Mouse (Mus musculus) right cerebral cortex, postnatal 14 days (tissue): ENCODE data around the gene Rnpc3.
"Not testable (repeated sequence)": the region's sequence is repeated elsewhere in the genome, so short reads cannot be mapped to it uniquely, and the experiment has no call there.

ENCODE experiments used
- DNase-seq: peaks from one replicate; pipeline ENCODE4 v3.0.0; 2022

Rnpc3 gene

DNA sequence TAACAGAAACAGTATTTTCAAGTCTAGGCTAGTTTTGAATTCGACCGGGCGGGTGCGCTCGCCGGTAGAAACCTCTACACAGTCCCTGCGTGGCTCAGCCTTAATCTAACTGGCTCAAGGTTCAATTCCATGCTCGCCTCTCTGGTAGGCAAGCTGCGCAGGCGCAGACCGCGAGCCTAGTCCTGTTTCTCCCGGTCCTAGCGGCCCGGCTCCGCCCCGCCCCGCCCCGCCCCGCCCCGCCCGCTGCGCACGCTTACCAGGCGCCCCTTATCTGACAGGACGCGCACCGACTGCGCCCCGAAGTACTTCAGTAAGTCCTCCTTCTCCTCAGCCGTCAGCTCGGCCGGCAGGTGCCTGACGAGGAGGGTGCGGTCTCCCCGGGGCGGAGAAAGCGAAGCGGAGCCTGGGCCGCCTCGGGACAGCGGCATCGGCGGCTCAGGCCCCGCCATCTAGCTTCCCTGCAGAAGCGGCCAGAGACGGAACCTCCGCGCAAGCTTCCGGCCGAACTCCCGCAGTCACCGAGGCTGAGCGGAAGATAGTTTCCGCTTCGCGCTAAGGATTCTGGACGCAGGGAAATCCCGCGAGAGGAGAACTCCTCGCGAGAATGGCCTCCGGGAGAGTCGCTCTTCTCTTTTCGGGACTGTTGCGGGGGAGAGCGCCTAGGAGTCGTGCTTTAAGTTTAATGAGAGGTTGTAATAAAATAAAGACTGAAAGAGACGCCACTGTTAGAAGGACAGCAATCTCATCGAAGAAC is at the start of gene Rnpc3:
Rnpc3 (minus strand) TSS at position 544 of the 754 bp plus-strand sequence.
- peak; percentile 97 for DNase-seq

DNA sequence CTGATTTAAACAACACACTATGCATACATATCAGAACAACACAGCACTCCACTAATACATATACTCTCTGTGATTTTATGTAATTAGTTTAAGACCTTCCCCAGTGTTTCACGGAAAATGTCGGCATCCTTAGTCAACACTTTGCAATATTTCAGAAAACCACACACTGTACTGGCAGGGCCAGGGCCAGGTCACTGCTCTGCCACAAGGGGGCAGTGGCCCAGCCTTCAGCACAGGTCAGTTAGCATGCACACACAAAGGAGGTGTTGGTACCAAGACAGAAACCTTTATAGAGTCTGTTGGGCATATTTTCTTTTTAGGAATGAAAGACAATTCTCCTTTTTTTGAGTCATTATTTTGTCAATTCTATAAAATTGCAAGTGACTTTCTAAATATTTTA is 27.0 kb upstream of the Rnpc3 start:
- DNase-seq: peak; percentile 12

DNA sequence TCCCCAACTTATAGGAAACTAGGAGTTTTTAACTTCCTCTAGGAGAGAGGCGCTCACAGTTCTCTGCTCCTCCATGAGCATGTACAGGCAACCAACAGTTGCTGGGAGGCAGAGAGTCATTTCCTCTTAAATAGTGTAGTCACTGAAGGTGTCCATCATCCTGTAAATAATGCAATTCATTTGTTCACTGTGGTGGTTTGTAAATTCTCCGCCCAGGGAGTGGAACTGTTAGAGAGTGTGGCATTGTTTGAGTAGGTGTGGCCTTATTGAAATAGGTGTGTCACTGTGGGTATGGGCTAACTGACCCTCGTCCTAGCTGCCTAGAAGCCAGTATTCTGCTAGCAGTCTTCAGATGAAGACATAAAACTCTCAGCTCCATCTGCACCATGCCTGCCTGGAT is 24.4 kb upstream of the Rnpc3 start:
- no peak for DNase-seq

DNA sequence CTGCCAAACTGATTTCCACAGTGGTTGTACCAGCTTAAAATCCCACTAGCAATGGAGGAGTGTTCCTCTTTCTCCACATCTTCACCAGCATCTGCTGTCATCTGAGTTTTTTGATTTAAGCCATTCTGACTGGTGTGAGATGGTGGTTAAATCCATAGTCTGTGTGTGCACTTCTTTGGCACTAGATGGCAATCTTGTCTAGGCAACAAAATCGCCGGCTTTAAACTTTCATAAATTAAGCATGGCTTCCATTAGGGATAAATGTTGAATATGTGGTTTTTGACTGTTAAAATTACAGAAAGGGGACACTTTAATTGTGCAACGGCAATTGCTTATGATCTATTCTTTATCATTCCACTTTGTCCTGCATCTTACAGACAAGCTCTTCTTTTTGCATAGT is 21.4 kb upstream of the Rnpc3 start:
- not testable (repeated sequence) for DNase-seq

DNA sequence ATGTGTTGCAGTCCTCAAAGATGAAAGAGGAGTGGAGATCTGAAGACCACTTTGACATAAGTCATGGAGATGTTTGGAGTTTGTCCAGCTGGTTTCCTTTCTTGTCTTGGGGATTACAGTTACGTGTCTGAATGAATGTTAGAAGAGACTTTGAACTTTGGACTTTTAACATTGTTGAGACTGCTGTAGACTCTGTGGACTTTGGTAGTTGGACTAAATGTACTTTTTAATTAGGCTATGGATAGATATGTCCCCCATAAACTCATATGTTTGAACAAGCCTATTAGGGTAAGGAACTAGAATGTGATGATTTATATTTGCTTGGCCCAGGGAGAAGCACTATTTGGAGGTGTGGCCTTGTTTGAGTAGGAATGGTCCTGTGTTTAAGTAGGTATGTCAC is 9.6 kb upstream of the Rnpc3 start:
- no peak for DNase-seq

DNA sequence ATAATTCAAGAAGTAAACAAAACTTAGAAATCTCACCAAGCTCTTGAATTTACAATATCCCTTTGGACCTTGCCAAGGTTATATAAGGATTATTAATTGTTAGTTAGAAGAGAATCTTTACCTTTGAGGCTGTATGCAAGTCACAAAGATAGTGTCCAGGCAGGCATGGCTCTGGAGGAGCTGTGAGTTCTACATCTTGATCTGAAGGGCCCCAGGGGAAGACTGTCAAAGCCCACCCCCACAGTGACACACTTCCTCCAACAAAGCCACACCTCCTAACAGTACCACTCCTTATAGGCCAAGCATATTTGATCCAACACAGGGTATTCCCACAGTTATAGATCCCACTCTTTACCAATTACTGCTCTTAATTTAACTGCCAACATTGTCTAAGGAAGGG is 4.3 kb upstream of the Rnpc3 start:
- DNase-seq: no peak

DNA sequence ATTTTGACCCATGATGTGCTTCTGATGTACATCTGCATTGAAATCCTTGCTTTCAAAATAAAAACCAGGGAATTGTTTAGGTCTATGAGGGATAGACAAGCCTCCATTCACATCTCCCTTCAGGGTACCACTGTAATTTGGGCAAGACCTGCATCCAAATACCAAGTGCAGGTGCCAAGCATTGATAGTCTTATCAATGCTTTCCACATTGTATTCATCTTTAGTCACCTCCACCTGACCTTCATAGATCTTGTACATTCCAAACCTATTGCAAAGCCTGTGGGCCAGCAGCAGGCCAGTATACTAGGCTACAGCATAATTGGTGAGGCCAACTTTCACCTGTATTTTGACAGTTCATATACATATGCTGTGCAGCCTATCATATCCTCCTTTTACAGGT is 1.7 kb upstream of the Rnpc3 start:
- DNase-seq: no peak

DNA sequence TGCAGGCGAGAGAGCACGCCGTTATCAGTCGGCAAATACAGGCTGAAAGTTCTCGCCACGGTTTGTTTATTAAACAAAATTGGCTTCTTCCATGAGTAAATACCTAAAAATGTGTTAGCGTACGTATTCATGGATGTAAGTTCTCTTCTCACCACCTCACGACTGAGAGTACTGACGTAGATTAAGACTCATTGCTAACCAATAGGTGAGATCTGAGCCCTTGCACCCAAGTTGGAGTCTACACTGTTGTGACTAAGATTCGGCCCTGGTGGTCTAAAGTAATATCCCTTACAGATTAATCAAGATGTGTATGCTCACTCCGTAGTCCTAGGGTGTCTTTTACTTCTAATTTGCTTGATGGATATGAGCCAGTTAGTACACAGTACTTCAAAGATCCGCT is 615 bp upstream of the Rnpc3 start:
- DNase-seq: no peak

DNA sequence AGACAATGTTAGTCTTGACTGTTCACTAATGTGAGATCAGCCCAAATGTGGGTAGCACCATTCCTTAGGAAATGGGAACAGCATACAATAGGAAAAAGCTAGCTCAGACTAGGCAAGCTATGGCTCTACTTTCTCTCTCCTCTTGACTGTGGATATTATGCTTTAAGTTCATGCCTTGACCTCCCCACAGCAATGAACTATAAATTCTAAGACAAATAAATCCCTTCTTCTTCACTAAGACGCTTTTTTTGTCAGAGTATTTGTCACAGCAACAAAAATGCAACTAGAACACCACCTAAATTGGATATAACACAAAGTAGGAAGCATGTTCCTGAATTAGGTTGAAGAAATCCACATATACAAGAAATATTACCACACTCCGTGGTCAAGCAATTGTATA is 23.4 kb downstream of the Rnpc3 start, which contains the start of gene Amy1:
Amy1 (minus strand) TSS at position 101 of the 400 bp plus-strand sequence.
- no peak for DNase-seq

DNA sequence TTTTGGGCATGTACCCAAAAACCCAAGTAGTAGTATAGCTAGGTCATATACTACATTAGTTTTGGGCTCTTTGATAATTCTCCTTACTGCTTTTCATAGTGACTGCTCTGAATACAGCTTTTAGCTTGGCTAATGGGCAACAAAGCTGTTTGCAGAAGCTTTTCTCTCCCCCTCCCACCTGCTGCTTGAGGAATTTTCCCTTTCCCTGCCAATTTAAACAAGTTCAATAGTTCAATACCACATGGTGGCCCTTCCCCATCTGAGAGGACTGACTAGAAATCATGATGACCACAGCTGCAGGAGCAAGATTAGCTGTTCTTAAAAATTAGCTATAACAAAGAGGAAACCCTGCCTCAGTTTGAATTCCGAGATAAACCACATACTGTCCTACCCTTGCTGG is 39.1 kb downstream of the Rnpc3 start:
- DNase-seq: no peak

DNA sequence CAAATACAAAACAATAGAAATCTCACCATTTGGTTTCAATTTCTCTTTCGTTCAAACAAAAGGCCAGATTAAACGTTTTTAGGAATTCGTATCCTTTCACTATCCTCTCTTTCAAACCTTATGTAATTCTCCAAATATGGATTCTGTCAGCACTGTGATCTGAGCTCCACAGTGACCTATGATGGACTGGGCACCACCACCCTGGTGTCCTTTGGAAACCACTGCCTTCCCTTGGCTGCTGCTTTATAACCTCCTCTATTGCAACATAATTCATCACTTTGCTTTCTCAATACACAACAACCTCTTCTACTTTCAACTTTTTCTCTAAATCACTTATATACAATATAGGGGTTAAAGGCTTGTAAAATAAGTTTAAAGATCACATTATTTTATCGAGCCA is 55.4 kb downstream of the Rnpc3 start:
- DNase-seq: no peak

DNA sequence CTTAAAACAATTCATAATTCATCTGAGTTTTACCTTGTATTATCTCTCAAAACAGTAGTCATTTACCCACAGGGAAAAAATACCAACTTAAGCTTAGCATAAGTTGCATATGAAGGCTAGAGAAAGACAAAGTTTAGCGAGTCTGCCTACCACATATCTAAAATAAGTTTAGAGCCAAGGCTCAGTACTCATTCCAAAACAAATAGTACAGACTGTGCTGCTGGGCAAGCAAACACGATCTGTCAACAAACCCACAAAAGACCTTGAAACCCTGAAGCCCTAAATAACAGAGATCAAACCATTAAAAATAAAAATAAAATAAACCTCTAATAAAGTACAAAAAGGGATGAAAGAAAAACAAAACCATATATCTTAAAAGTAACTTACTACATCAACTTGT is 55.8 kb downstream of the Rnpc3 start:
- DNase-seq: no peak

DNA sequence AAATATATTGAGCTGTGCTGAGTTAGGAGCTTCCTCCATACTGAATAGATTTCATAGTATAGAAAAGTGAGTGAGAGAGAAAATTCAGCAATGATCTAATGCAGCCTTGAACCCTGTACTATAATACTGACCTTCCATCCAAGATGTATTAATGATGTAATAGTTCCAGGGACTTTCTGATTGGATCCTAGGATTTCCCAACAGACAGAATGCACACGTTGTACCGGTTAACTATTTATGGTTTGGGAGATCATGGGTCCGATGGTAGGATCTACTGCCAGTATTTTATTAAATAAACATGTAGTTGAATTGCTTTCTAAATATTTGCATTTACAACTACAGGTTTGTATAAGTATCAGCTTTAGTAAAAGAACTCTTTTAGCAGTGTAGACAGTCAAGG is 57.8 kb downstream of the Rnpc3 start:
- DNase-seq: no peak
